Mouse (Mus musculus) Patski (cell line): ENCODE results near the gene Prkar2b. TPM values are rescaled to one million over a fixed set of nuclear protein-coding genes. Genes with fewer than 3 reads are reported as not detected.

Source experiments
- ATAC-seq: fragments of 100-300 bp; one replicate; pipeline ENCODE4 v1.8.0; 2021
- CTCF ChIA-PET: fragments of 350-600 bp; sonication (Branson Sonifier 250); formaldehyde crosslinking; loops from one replicate; lab custom pipeline; 2022; ENCODE audit warnings: inconsistent platforms; lab: Charles Lee
- POLR2A ChIA-PET: fragments of 350-600 bp; sonication (Branson Sonifier 250); formaldehyde crosslinking; loops from one replicate; lab custom pipeline; 2022; ENCODE audit warnings: antibody characterized with exemption, inconsistent platforms; lab: Charles Lee
- DNase-seq: peaks from one replicate; pipeline ENCODE4 v3.0.0-alpha.2; 2011; ENCODE audit warnings: low read depth, low spot score
- H3K27me3 ChIP-seq: fragments of 371-371 bp; one replicate; pipeline ENCODE4 v1.5.1; 2021
- CTCF ChIP-seq: fragments of 100-300 bp; IDR thresholded peaks from one replicate; pipeline ENCODE4 v1.5.1; 2021
- in situ Hi-C: fragments of 300-500 bp; cut with MboI; formaldehyde crosslinking; loops from 3 replicates; pipeline ENCODE4 v1.11.1; 2018; ENCODE audit warnings: low pct_unique_long_range_greater_than_20kb, mixed read lengths
- polyA plus RNA-seq: library from polyadenylated mRNA; unstranded; gene quantifications from one replicate; pipeline ENCODE4 v1.2.3, GENCODE M21; 2021

Prkar2b gene
- polyA plus RNA-seq, 1 experiment from 2014 or later, result 59.1 TPM

GRCm38 (mm10) chr12:31986463-31986862, 74.6 kb downstream of the Prkar2b start:
- H3K27me3 ChIP-seq, result no peaks in the 10 kb centered on the region
- no peak for ATAC-seq
- in situ Hi-C loops, result no loop called here
- no peak for DNase-seq
- POLR2A ChIA-PET, result no interaction called here
- CTCF ChIA-PET, result interaction anchor here (1.2 kb wide), 1 partner anchor 158 kb away, joined by 4 read pairs; no protein-coding TSS in a partner anchor
- no peak for TF ChIP-seq CTCF

DNA sequence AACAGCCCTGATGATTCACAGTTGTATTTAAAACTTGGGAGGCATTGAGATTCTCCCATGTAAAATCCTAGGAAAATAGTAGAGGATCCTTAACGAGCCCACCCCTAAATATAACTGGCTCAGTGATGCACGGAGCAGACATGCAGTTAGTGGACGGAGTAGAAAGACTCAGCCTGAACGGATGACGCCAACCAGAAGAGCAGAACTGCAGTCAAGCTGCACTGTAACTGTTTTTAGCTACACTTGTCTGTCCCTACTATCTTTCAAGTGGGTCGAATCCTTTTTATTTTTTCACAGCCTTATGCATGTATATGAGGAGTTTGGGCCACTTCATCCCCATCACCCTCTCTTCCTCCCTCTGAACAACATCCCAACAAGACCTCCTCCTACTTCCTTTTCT, 75.4 kb downstream of the Prkar2b start:
- no peaks in the 10 kb centered on the region for H3K27me3 ChIP-seq
- TF ChIP-seq CTCF, result no peak
- CTCF ChIA-PET, result no interaction called here
- no peak for DNase-seq
- ATAC-seq, result no peak
- POLR2A ChIA-PET, result no interaction called here
- in situ Hi-C loops, result no loop called here

DNA sequence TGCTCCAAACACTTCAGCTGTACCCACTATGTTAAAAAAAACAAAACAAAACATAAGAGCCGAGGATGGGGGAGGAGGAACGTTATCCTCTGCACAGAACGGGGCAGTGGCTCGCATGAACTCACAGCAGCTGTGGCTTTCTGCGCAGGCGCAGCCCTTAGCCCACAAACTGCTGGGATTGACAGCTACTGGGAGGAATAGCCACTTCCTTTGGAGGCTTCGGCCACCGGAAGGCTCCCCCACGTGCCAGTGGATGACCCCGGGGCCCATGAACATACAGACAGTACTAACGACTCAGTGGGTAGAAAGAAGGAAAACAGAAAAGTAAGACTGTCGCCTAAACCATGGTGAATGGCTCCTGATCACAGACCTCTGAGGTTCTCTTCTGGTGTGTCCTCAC, 76.4 kb downstream of the Prkar2b start:
- ChIA-PET POLR2A (no interaction called here), CTCF (no interaction called here)
- TF ChIP-seq CTCF, result no peak
- DNase-seq, result no peak
- in situ Hi-C loops, result loop anchor here (5.0 kb wide), 1 partner anchor 73 kb away; no protein-coding TSS in a partner anchor
- H3K27me3 ChIP-seq, result no peaks in the 10 kb centered on the region
- no peak for ATAC-seq

- no peak for DNase-seq
- ChIA-PET POLR2A (no interaction called here), CTCF (no interaction called here)
- ATAC-seq, result no peak
- in situ Hi-C loops, result loop anchor here (5.0 kb wide), 1 partner anchor 73 kb away; no protein-coding TSS in a partner anchor
- no peak for TF ChIP-seq CTCF
- no peaks in the 10 kb centered on the region for H3K27me3 ChIP-seq
These were observed 76.9 kb downstream of the Prkar2b start for GRCm38 (mm10) chr12:31984206-31984605.

- H3K27me3 ChIP-seq, result no peaks in the 10 kb centered on the region
- ChIA-PET CTCF (no interaction called here), POLR2A (no interaction called here)
- TF ChIP-seq CTCF, result no peak
- ATAC-seq, result no peak
- in situ Hi-C loops, result loop anchor here (5.0 kb wide), 1 partner anchor 74 kb away; no protein-coding TSS in a partner anchor
- DNase-seq, result no peak
These were observed 77.3 kb downstream of the Prkar2b start for GRCm38 (mm10) chr12:31983769-31984168.

GRCm38 (mm10) chr12:31983238-31983637, 77.9 kb downstream of the Prkar2b start:
- ChIA-PET POLR2A (no interaction called here), CTCF (no interaction called here)
- in situ Hi-C loops, result loop anchor here (5.0 kb wide), 1 partner anchor 74 kb away; no protein-coding TSS in a partner anchor
- ATAC-seq (no peak), DNase-seq (no peak)
- no peak for TF ChIP-seq CTCF
- H3K27me3 ChIP-seq, result no peaks in the 10 kb centered on the region

GRCm38 (mm10) chr12:31977613-31978195, 83.4 kb downstream of the Prkar2b start:
- DNase-seq (no peak), ATAC-seq (no peak)
- no peak for TF ChIP-seq CTCF
- ChIA-PET CTCF (no interaction called here), POLR2A (no interaction called here)
- in situ Hi-C loops, result no loop called here
- H3K27me3 ChIP-seq, result no peaks in the 10 kb centered on the region

- ChIA-PET POLR2A (interaction anchor here (0.9 kb wide), 1 partner anchor 84 kb away, joined by 3 read pairs; no protein-coding TSS in a partner anchor), CTCF (interaction anchor here (1.0 kb wide), 1 partner anchor 171 kb away, joined by 4 read pairs; no protein-coding TSS in a partner anchor)
- H3K27me3 ChIP-seq, result no peaks in the 10 kb centered on the region
- no peak for DNase-seq
- in situ Hi-C loops, result no loop called here
- TF ChIP-seq CTCF, result peak; percentile 23
- no peak for ATAC-seq
These were observed 84.6 kb downstream of the Prkar2b start for GRCm38 (mm10) chr12:31976544-31976943.

GRCm38 (mm10) chr12:31973473-31974172, 87.5 kb downstream of the Prkar2b start:
- ChIA-PET CTCF (interaction anchor here (1.4 to 1.6 kb wide), 2 partner anchors 139 to 171 kb away, joined by 3 to 8 read pairs; no protein-coding TSS in a partner anchor), POLR2A (no interaction called here)
- TF ChIP-seq CTCF, result no peak
- H3K27me3 ChIP-seq, result no peaks in the 10 kb centered on the region
- DNase-seq (no peak), ATAC-seq (peak; percentile 54)
- in situ Hi-C loops, result no loop called here

DNA sequence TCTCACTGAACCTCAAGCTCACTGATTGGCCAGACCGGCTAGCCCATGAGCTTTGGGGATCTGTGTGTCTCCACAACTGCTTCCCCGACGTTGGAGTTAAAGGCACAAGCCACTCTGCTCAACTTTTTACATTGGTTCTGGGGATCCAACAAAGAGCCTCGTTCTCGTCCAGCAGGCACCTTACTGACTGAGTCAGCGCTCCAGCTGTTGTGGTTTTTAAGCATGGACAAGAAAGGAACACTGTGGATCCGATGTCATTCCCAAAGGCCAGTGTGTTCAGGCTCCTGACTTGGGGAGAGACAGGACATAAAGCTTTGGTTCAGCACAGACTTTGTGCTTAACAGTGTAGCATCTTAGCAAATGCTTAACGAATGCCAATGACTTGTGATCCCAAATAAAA, 89.5 kb downstream of the Prkar2b start:
- no peaks in the 10 kb centered on the region for H3K27me3 ChIP-seq
- DNase-seq (no peak), ATAC-seq (no peak)
- no peak for TF ChIP-seq CTCF
- ChIA-PET POLR2A (no interaction called here), CTCF (interaction anchor here (1.3 kb wide), 1 partner anchor 173 kb away, joined by 5 read pairs; no protein-coding TSS in a partner anchor)
- in situ Hi-C loops, result no loop called here

DNA sequence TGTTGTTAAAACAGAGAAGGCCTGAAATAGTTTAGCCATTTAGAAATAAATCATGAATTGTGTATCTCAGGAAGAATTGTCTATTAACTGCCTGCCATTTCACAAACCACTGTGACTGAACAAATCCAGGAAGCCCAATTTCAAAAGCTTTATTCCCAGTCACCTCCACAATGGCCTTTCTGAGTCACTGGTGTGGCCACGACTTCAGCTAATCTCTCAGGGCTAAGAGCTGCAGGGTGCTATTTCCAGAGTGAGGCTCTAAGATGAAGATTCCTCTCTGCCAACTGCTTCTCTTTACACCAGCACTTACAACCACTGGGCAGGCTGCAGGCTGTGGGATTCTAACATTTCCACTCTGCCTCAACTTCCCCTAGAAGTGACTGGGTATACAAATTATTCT, 92.0 kb downstream of the Prkar2b start:
- DNase-seq, result no peak
- ATAC-seq, result no peak
- CTCF ChIA-PET, result interaction anchor here (1.5 kb wide), 1 partner anchor 175 kb away, joined by 4 read pairs; no protein-coding TSS in a partner anchor
- POLR2A ChIA-PET, result no interaction called here
- in situ Hi-C loops, result loop anchor here (5.0 kb wide), 2 partner anchors 178 to 278 kb away; no protein-coding TSS in a partner anchor
- no peak for TF ChIP-seq CTCF
- H3K27me3 ChIP-seq, result no peaks in the 10 kb centered on the region
